Mouse (Mus musculus): ENCODE results near the gene Bhlhe41.

The Bhlhe41 gene

DNA sequence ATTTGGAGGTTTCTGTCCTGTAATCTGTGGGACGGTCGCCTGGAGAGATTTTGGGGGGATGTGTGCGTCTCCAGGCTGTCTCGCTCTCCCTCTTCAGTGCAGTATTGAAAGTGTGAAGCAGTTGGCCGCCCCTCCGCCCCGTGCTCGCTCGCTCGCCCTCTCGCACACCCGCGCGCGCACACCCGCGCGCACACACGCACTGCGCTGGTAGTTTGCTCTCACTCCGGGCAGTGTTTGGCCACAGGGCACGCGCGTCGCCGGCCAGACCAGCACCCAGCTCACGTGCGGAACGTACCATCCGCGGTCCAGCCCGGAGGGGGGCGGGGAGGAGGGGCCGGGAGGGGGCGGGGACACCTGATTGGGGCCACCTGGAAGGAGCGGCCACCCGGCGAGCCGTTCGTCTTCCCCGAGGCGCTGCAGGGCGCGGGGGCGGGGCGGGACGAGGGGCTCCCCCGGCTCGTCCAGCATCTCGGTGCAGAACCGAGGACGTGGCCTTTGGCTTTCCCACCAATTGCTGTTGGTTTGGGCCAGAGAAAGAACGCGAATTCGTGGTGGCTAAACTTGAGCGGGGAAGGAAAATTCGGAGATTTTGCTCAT is at the start of gene Bhlhe41:
Gene Bhlhe41 (minus strand): TSS at position 270 of the 597 bp plus-strand sequence.
- peak; percentile 73 for DNase-seq

DNA sequence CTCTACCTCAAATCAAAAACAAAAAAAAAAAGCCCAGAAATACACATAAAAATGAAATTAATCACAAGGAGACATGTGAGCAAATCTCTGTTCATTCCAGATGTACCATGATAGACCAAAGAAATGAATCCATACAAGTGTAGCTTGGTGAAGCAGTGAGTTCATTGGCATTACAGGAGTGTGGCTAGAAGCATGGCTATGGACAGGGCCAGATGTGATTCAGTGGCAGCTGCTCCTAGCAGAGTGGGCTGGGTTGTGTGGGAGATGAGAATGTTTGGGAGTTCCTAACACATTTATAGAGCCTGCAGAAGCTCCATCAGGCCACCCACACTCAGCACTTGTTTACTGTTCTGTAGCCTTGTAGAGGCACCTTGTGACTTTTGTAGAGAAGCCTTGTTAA is 46.9 kb upstream of the Bhlhe41 start:
- no peak for DNase-seq

DNA sequence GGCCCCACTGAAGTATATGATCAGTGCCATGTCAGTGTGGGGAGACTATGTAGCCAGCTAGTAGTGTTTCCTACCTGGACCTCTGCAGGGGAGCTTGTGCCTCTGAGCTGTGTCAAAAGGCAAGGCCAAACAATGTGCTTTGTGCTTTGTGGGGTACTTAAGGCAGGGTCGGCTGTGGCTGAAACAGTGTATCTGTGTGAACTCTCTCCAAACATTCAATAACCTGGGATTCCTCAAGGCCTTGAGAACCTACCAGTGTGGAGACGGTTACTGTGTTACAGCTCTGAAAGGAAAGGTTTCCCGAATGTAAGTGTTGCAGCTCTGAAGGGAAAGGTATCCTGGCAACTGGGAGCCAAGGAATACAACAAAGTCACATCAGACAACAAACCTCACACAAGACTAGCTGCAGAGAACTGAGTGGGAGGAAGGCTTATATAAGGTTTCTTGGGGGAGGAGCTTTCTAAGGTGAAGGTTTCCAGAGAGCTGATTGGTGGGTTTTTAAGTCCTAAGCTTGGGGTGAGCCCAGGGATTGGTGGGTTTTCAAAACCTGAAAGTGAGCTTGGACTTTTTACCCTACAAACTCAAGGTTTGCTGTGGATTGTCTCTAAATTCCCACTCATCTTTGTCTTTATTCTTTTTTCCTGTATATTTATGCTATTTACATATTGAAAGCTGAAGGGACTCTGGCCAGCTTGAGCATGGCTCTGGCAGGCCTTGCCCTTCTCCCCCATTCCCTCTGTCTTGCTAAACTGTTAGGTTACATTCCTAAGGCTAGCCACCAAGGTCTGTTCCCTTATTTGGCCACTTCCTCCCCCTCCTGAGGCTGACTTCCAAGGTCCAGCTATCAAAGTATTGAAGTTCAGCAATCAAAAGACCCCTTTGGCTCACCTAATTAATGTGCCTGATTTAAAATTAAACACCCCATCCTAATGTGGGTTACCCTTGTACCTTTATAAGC is 45.4 kb upstream of the Bhlhe41 start:
- no peak for DNase-seq

DNA sequence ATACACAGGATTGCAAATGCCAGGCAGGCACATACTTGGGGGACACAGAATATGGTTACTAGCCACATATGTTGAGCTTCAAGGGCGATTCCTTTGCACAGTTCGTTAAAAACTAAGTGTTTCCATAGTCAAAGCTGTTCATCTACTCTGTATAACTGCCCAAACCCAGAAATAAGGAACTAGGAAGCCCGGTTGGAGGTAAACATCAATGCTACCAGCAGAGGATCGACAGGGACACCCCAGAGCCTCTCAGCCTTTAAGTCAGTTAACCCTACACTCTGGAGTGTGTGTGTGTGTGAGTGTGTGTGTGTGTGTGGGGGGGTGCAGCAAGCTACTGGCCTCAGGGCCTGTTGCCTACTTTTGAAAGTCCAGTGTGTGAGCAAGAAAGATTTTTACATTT is 44.6 kb upstream of the Bhlhe41 start:
- DNase-seq: no peak

DNA sequence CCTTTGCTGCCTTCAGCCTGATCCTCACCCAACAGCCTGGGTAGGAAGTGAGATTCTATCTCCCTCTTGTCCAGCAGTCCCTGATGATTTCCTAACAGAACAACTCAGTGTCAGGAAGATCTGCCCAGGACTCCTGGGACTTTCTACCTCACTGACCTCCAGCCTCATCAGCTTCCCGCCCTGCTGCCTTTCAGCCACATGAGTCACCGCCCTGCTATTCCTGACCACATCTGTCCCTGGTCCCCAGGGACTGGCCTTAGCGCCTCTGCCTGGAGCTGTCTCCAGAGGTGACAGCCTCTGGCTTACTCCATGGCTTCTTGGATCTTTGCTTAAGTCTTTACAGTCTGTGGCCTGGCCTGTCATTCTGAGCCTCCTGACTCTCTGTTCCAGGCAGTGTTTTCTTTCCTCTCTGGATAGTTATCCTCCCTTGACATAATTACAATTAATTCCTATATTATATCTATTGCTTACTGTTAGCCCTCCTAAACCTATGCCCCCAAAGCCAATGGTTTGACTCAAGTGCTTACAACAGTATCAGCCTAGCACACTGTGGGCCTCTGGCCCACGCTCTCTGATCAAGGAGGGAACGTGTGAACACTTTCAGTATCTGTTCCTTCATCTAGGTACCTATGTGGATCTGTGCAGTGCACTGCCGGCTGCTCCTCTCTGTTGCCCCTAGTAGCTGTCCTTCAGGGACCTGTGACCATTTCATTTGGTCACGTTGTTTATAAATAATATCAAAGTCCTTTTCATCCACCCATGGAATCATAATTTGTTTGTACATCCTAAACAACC is 40.9 kb upstream of the Bhlhe41 start:
- peak; percentile 34 for DNase-seq

DNA sequence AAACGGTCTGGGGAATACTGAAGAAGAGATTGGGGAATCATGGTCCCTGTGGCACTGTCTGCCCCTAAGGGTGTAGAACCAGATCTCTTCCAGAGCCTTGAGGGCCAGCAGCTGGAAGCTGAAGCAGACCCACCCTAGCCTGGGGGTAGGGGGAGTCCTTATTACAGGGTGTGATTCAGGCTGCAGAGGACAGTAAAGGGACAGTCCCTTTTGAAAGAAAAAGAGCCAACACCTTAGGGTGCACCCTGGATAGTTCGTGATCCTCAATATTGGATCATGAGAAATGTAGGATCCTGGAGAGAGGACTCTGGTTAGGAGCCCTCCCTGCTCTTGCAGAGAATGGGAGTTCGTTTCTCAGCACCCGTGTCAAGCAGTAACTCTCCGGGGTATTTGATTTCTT is 39.3 kb upstream of the Bhlhe41 start:
- no peak for DNase-seq

DNA sequence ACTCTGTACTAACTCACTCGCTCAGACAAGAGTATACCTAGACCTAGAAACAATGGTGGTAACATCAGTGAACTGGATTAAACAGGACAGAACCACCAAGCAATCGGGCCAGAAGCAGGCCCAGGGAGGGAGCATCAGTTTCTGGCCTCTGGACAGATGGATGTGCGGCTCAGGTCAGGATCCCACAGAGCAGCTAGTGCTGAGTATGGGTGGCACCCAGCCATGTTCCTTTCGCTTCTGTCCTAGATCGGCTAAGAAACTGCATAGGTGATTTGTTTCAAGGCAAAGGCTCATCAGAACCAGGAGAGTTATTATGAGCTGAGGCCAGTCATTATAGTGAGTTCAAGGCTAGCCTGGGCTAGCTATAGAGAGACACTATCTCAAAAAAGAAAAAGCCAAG is 38.8 kb upstream of the Bhlhe41 start:
- DNase-seq: no peak

DNA sequence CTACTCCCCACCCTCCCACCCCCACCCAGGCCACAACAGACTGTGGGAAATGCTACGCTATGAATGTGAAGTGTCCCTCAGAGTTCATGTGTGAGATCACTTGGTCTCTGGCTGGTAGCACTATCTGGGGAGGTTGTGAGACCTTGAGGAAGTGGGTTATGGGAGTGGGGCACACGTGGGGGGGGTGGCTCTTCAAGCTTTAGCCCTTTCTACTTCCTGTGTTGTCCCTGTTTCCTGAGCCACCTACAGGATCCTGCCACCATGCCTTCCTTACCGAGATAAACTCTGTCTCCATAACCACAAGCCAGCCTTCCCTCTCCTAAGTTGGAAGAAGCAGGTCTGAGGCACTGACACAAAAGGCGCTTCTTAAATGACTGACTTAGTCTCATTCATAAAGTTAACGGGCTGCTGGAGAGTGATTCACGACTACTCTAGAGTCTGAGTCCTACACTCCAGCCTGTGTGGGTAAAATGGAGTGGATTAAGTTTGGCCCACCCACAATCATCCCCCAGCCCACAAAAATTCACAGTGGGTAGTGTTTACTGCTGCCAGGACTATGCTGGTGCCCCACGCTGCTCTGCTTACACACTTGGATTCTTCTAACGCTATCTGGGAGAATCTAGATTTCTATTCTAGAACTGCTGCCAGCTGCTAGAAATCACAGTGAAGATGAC is 29.4 kb upstream of the Bhlhe41 start:
- no peak for DNase-seq

DNA sequence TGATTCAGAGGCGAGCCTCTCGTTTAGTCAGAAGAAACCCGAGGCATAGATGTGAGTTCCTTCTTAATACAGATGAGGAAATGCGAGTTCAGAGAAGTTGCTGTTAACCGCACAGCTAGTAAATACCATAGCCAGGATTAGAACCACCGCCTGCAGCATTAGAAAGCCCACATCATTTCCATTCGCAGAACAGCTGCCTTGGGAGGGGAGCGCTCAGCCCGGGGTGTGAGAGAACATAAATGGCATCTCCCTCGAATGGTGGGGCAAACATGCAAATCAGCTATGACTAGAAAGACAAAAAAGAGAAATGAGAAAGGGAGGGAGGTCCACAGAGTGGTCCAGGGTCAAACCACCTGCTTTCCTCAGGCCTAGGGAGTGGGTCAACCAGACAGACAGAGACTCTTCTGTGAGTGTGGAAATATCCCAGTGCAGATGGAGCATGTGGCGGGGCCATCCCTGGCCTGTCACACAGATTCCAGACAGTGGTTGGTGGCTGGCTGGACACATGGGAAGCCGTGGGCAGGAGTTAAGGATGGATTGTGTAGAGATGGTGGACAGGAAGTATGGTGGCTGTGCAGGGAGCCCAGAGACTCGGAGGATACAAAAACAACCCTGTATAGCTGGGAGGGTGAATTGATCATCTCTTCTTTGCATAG is 28.1 kb upstream of the Bhlhe41 start:
- DNase-seq: no peak

DNA sequence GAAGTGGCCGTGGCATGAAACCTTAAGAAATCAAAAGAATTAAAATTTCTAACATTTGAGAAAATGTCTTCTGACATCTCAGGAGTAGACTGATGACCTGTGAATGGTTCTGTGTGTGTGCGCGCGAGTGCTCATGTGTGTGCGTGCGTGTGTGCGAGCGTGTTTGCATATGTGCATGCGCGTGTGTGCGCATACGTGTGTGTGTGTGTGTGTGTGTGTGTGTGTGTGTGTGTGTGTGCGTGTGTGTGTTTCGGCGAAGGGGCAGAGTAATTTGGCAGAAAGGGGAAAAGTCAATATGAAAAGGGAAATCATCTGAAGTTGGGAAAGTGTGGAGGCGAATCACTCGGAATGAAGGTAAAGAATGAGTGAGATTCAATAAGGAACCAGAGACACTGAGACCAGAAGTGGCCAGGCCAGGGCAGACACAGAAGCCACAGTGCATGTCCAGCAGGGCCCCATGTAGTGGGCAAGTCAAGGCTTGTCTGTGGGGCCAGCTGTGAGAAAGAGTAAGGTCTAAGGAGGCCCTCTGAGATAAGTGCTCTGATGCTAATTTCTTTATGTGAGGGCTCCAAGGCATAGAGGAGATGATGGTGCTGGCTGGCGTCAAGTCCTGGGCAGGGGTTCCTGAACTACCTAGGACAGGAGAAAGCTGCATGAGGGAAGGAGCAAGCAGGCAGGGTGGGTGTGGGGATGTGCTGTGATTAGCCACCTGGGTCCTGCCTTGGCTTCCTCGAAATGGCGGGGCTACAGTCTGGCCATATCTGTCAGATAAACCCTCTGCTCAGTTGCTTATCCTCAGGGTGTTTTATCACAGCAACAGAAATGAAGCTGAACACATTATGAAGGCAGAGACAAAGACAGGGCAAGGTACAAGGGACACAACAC is 27.3 kb upstream of the Bhlhe41 start:
- no peak for DNase-seq

DNA sequence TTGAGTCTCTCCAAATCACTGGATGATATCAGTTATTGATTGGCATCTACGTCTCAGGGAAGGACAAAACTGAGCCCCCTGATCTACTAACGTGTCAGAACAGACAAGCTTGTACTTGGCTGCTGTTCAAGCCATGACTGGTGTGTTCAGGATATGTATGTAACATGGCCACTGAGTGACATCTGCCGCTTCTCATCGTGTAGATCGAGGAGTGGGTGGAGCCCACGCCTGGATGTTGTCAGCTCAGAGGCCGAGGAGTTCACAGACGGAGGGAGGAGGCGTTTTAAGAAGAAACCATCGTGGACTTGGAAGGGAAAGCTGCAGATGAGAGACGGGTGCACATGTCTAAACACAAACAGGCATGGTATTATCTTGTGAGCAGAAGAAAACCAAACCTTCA is 26.6 kb upstream of the Bhlhe41 start:
- DNase-seq: no peak

DNA sequence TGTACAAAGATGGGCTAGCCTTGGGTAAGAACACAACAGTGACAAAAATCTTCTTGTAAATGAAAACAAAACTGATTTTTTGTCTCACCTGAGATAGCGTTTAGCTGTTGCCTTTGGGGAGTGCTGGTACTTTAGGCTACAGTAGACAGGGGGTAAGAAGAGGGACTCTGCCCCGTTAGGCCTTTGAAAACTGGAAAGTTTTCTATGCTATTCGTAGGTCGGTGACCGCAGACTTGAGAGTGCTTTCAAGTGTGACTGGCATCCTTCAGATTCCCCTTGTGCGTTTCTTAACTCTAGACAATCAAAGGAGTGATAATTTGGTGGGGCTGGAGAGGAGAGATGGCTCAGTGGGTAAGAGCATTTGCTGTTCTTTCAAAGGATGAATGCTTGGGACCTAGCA is 22.4 kb upstream of the Bhlhe41 start:
- no peak for DNase-seq

DNA sequence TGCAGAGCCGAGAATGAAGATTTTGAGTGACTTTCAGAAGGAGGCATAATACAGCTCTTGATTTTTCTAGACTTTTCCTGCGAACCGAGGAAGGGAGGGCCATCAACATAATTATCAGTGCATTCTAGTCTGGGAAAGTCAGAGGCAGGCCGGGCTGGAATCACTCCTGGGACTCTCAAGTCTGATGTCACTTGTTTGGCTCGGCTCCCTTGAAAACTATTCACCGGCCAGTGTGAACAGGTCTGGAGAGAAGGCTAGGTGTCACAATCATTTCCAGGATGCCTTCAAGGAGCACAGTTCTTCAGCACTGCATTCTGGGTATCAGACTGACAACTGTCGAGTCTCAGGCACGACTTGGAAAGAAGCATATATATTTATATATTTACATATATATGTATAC is 20.9 kb upstream of the Bhlhe41 start:
- DNase-seq: no peak

DNA sequence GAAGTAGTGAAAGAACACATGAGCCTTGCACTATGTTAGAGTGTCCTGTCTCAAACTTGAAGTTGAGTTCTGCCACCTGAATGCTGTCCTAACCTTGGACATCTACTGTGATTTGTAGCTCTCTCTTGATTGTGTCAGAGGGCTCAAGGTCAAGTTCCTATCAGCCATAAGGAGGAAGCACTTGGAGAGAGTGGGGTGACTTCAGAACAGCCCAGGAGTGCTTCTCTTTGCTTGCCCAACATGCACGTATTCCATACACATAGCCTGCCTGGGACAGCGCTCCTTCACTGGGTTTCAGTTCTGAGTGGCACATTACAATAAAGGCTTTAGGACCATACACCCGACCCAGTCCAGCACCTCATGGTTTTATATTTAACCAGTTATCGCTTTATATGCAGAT is 19.7 kb upstream of the Bhlhe41 start:
- no peak for DNase-seq

DNA sequence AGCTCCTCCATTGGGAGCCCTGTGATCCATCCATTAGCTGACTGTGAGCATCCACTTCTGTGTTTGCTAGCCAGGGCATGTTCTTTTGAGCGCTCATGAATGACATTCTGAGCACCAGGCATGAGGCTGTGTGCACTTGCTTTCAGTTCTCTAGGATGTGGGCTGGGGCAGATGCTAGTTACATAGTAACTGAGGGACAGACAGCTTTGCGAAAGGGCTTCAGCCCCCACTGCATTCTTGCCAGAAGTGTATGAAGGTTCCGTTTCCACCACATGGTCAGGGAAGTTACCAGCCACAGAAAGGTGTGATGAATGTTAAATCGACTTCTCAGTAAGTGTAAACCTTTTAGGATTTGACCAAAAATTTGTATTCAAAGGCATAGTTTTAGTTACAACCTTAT is 18.3 kb upstream of the Bhlhe41 start:
- no peak for DNase-seq

DNA sequence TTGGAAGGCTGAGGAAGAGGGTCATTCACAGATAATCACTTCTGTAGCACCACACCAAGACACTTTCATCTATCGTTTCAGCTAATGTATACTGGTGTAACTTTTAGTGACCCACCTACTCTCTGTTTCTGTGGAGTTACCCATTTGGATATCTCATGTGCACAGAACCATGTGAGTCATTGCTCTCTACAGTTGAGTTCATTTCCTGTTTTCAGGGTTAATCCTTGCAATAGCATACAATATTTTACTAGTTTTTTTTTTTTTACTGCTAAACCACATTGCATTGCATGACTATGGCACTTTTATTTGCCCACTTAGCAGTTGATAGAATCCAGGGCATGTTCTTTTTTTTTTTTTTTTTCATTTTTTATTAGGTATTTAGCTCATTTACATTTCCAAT is 17.7 kb upstream of the Bhlhe41 start:
- no peak for DNase-seq

DNA sequence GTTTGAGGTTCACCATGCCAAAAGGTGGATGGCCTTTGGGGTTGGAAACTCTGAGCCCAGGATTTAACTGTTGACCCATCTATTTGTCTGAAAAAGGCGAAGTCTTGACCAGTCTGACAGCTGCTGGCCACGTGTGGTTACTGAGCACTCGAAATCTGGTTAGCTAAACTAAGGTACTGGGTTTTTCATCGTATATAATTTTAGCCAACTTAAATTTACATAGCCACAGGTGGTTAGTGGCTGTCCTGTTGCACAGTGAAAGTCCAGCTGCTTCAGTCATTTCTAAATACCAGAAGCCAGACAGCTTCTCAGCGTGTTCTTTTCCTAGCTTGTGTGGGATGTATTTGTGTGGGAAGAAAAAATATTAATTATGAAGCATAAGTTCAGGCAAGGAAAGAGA is 15.3 kb upstream of the Bhlhe41 start:
- no peak for DNase-seq

DNA sequence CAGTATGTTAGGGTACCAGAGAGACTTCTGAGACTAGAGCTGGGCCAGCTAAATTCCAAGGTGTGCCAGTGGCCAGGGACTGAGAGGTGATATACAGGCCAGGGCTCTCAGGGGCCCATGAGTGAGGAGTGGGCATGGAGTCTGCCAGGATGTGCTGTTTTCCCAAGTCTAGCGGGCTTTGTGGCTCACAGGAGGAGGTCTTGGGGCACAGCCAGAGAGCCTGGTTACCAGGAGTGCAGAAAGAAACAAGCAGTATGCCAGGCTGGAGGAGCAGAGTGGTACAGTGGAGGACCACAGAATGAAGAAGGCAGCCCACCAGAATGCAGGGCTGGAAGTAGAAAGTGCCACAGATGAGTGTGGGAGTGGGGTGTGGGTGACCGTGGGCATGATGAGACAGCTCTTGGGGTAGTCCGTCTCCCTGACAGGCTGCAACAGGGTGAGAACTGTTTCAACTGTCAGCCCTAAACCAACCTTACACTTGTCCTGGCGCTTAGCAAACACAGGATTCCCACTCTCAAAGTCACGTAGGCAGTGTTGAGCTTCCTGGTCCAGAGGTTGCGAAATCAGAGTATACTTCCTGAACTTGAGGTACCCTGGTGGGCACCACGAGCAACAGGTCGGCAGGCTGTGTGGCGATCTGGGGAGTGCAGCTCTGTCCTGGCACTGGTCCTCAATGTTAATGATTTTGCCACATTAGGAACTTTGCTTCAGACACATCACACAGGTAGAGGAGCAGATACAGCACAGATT is 11.8 kb upstream of the Bhlhe41 start:
- no peak for DNase-seq

DNA sequence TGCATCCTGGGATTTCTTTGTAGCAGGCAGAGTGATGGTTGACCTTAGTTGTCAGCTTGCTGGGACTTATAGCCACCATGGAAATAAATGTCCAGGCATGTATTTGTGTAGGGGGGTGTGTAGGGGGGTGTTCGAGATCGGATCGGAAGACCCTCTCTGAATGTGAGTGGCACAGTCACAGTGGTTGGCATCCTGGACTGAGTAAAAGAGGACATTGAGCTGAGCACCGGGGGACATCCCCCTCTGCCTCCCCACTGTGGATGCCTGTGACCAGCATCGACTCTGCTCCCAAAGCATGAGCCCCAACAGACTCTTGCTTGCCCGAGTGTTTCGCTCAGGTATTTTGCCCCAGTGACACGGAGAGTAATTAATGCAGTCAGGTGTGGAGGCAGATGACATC is 8.0 kb upstream of the Bhlhe41 start:
- no peak for DNase-seq

DNA sequence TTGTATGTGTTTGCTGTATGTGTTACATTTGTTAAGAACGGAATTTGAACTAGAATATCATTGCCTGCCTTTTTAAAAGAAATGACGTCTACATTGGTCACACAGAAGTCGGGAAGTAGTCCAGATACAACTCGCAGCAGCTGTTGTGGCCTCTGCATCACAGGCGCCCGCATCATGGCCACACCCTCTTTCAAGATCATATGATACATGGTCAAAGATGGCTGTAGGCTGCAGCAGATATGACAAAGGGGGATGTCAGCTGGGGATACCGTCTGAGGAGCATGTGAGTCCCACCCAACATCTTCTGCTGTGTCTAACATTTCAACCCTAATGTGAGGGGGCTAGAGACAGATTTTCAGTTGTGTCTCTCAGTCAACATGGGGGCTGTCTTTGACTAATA is 6.7 kb upstream of the Bhlhe41 start:
- no peak for DNase-seq

DNA sequence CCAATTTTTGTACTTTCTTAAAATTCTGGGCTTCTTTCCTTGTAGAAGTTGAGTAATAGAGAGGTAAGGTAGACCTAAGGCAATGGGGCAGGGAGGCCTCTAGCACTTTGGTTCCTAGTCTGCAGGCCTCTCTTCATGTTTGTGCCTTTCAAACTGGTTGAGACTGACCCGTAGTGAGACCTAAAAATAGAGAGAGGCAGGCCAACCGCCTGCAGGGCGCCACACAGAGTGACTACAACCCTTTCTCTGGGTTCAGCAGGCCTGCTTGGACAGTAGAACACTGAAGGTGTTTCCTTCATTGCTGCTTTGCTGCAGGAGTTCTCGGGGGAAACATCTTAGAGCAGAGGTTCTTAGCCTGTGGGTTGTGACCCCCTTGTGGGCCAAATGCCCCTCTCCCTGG is 5.6 kb upstream of the Bhlhe41 start:
- no peak for DNase-seq
